Mouse (Mus musculus) cerebellum, adult 2 months (tissue): ENCODE measurements around the gene Casp9.

Source experiments
- CTCF ChIP-seq: fragments of 200-500 bp; IDR thresholded peaks from 2 replicates; pipeline ENCODE4 v1.5.1; 2011; ENCODE audit warnings: low read depth, mild to moderate bottlenecking, control low read depth, low read length, moderate library complexity, borderline replicate concordance; ENCODE audit not compliant: insufficient read depth
- POLR2A ChIP-seq: fragments of 200-500 bp; IDR thresholded peaks from 2 replicates; pipeline ENCODE4 v1.6.1; 2011; ENCODE audit warnings: low read length, control low read depth, borderline replicate concordance; ENCODE audit not compliant: insufficient read depth

DNA sequence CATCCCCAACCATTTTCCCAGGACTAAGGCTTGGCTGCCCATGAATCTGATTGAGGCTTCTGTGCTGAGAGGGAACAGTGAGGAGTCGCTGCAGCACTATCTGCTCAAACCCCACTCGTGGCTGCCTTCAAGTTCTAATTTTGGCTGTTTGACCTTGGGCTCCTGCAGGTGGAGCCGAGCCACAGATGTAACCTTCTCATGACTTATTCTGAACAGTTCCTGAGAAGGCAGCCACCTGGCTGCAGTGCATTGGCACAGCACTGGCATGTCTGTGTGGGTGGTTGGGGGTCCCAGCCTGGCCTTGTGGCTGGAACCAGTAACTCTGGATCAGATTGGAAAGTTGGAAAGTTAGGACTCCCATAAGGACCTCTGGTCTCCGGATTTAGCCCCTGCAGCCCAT is 34.8 kb downstream of the Casp9 start:
- TF ChIP-seq CTCF (no peak), POLR2A (no peak)
